In the genomic region with DNA sequence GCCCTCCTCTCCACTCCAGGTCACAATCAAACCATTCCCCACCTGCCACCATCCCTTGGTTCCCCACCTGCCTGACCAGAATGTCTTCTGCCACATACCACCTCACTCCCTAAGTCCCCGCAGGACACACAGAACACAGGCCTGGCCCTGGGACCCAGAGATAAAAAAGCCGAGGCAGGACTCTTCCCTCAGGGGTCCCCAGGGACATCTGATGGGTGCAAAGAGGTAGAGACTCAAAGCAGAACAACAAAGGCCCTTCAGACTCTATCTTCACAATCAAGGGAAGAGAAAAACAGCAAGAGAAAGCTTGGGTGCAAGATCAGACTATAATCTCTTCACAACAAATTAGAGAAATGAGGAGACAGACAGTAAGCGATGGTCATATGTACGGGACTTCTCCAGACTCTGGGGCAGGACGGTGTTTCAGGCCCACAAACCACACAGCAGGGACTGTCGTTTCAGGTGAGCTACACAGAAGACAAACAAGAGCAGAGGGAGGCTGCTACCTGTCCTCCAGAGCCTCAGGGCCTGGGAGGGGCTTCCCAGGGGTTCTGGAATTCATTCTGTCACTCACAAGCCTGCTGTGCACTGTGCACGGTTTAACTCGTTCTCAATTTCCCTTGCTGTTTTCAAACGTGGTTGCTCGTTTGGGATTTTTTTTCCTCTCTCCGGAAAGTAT, we compare ENCODE assay signal across 8 mouse cellular contexts. TPM values are rescaled to one million over a fixed set of nuclear protein-coding genes. Genes with fewer than 3 reads are reported as not detected.
DNase-seq lines count a peak whose midpoint lies in the region; ATAC-seq lines count a peak whose summit lies in the region.

No protein-coding gene starts in this region.

- H3K27me3 ChIP-seq in heart, embryonic 14.5 days (ENCODE audit: control insufficient read depth, insufficient read depth, low read length), result peaks cover 21% of the 10 kb centered on the region
- H3K27me3 ChIP-seq in hindbrain, embryonic 10.5 days (ENCODE audit: insufficient read depth, poor library complexity, severe bottlenecking), result peaks cover 80% of the 10 kb centered on the region
- H3K27me3 ChIP-seq in midbrain, embryonic 11.5 days (ENCODE audit: control insufficient read depth, insufficient read depth, low read length), result peaks cover 59% of the 10 kb centered on the region

- H3K4me2 ChIP-seq in heart, embryonic 14.5 days (ENCODE audit: low read length), result peak overlapping the region; percentile 99
- peak overlapping the region; percentile 98 for H3K4me2 ChIP-seq in midbrain, embryonic 11.5 days

- H3K4me3 ChIP-seq in heart, embryonic 14.5 days (ENCODE audit: control insufficient read depth in 1 of 2, insufficient read depth in 1 of 2, low read depth in 1 of 2, low read length in 2 of 2), result peak overlapping the region; percentile 75 to 77
- peak overlapping the region; percentile 78 for H3K4me3 ChIP-seq in hindbrain, embryonic 10.5 days
- peak overlapping the region; percentile 55; the same call in 1 of the 2 replicates for H3K4me3 ChIP-seq in midbrain, embryonic 11.5 days (ENCODE audit: low read depth, low read length)

- no peak overlapping the region for H3K27ac ChIP-seq in heart, embryonic 14.5 days (replicated peaks in 1 of 2; ENCODE audit: control insufficient read depth in 1 of 2, insufficient read depth in 1 of 2, low read depth in 2 of 2, low read length in 2 of 2)
- no peak overlapping the region for H3K27ac ChIP-seq in hindbrain, embryonic 10.5 days
- no peak overlapping the region for H3K27ac ChIP-seq in midbrain, embryonic 11.5 days (ENCODE audit: low read depth, low read length)

- H3K4me1 ChIP-seq in heart, embryonic 14.5 days (ENCODE audit: control insufficient read depth in 2 of 2, insufficient read depth in 2 of 2, low read length in 2 of 2), result peaks cover 16 to 21% of the 10 kb centered on the region in 2 experiments
- H3K4me1 ChIP-seq in hindbrain, embryonic 10.5 days (replicated peaks), result peaks cover 38% of the 10 kb centered on the region
- H3K4me1 ChIP-seq in midbrain, embryonic 11.5 days (ENCODE audit: control insufficient read depth, insufficient read depth, low read length), result peaks cover 11% of the 10 kb centered on the region

- WGBS in heart, embryonic 14.5 days, result 33% methylated on average over 11 of the region's 11 CpGs
- WGBS in hindbrain, embryonic 10.5 days, result 19% methylated on average over 11 of the region's 11 CpGs
- WGBS in midbrain, embryonic 11.5 days, result 19% methylated on average over 11 of the region's 11 CpGs

- peak overlapping the region; percentile 75 for H3K9ac ChIP-seq in heart, embryonic 14.5 days (ENCODE audit: low read length)
- no peak overlapping the region for H3K9ac ChIP-seq in midbrain, embryonic 11.5 days (ENCODE audit: low read length)

- no peaks in the 10 kb centered on the region for H3K9me3 ChIP-seq in heart, embryonic 14.5 days (ENCODE audit: control insufficient read depth, low read length)
- H3K9me3 ChIP-seq in hindbrain, embryonic 10.5 days, result no peaks in the 10 kb centered on the region
- no peaks in the 10 kb centered on the region for H3K9me3 ChIP-seq in midbrain, embryonic 11.5 days (ENCODE audit: control insufficient read depth, low read length)

- intact Hi-C loops in left cerebral cortex, postnatal 4 days (cut with DNase I), result no loop called here

- DNase-seq in heart, adult 18-20 months, result no peak
- peak; percentile 58 for DNase-seq in R1 (ENCODE audit: low read depth, low spot score)
- no peak for DNase-seq in hindbrain, embryonic 10.5 days (ENCODE audit: low spot score)
- DNase-seq in midbrain, embryonic 11.5 days (ENCODE audit: low spot score, missing footprints), result peak; percentile 82
- no peak for DNase-seq in c-Kit-positive CD71-positive TER-119-positive erythroid progenitor cells, embryonic 14.5 days (ENCODE audit: low spot score)
- no peak for DNase-seq in layer of hippocampus, adult 18-20 months (ENCODE audit: low spot score in 2 of 2)
- DNase-seq in left cerebral cortex, postnatal 4 days, result no peak

- no peaks in the 10 kb centered on the region for H3K36me3 ChIP-seq in heart, embryonic 14.5 days (ENCODE audit: control insufficient read depth, insufficient read depth, low read length)
- no peaks in the 10 kb centered on the region for H3K36me3 ChIP-seq in hindbrain, embryonic 10.5 days
- no peaks in the 10 kb centered on the region for H3K36me3 ChIP-seq in midbrain, embryonic 11.5 days (ENCODE audit: control insufficient read depth, insufficient read depth, low read length)

- ATAC-seq in heart, embryonic 14.5 days (ENCODE audit: insufficient number of reproducible peaks, insufficient read depth, low FRiP score, low read depth), result no peak
- no peak for ATAC-seq in midbrain, embryonic 11.5 days (ENCODE audit: low FRiP score)

RNA-seq across cellular contexts. Expression of a gene that starts 2.3 kb away (rescaled TPM):
- polyA plus RNA-seq in heart, embryonic 14.5 days (2014; fragmentation: Nextera tagmentation; extraction: Ambion mirVana), result 2.9 and 3.2 TPM in 2 replicates
- total RNA-seq in heart, adult 18-20 months (2021), result 10 to 100 TPM; 25.4 to 31.1 TPM
- polyA plus RNA-seq in hindbrain, embryonic 10.5 days (2016; fragmentation: Nextera tagmentation; extraction: Ambion mirVana), result 0.39 and 0.56 TPM in 2 replicates
- 0.57 and 0.61 TPM in 2 replicates for polyA plus RNA-seq in midbrain, embryonic 11.5 days (2014; fragmentation: Nextera tagmentation; extraction: Ambion mirVana)
- total RNA-seq in layer of hippocampus, adult 18-20 months (2021), result 10 to 100 TPM; 61.6 to 66.7 TPM
- total RNA-seq in left cerebral cortex, postnatal 4 days (2021), result 1 to 10 TPM; 1.2 to 1.3 TPM

Comparison
In these comparisons a context has a peak if more than half of its experiments do, and no peak if none do; other contexts are left out.
1. DNase-seq: peak in R1 (single experiment) and midbrain, embryonic 11.5 days (single experiment); none in heart, adult 18-20 months (0 of 2), hindbrain, embryonic 10.5 days (single experiment), c-Kit-positive CD71-positive TER-119-positive erythroid progenitor cells, embryonic 14.5 days (single experiment), layer of hippocampus, adult 18-20 months (0 of 2) and left cerebral cortex, postnatal 4 days (single experiment).
2. RNA of a gene that starts 2.3 kb away (total RNA-seq): 61.6 to 66.7 TPM in layer of hippocampus, adult 18-20 months and 25.4 to 31.1 TPM in heart, adult 18-20 months; 1.2 to 1.3 TPM in left cerebral cortex, postnatal 4 days; every median in the first group is over 10 times any median in the second.
3. Peak in every context shown above with its lines, with median percentiles within 50 percentile points of each other: H3K4me3 ChIP-seq.